Mouse (Mus musculus) left cerebral cortex, postnatal 25 days (tissue): ENCODE results near the gene Gas2l1. TPM values are rescaled to one million over a fixed set of nuclear protein-coding genes. Genes with fewer than 3 reads are reported as not detected.
A peak's percentile ranks its signal among the peaks of the same experiment; 100 is the strongest.

Experiments
- DNase-seq, 2 experiments: peaks; one replicate each; pipeline ENCODE4 v3.0.0; 2022; ENCODE audit warnings: low spot score in 2 of 2, mixed read lengths in 1 of 2
- intact Hi-C: fragments of 180-260 bp; cut with DNase I; formaldehyde crosslinking; loops from one replicate; pipeline ENCODE4 v1.15.1; 2025
- total RNA-seq, 2 experiments: library from RNA; stranded (reverse); gene quantifications; 2 replicates each; pipeline ENCODE4 v1.2.3; 2021

The Gas2l1 gene
- total RNA-seq, 2 experiments from 2014 or later = 82.5 to 95.0 TPM

DNA sequence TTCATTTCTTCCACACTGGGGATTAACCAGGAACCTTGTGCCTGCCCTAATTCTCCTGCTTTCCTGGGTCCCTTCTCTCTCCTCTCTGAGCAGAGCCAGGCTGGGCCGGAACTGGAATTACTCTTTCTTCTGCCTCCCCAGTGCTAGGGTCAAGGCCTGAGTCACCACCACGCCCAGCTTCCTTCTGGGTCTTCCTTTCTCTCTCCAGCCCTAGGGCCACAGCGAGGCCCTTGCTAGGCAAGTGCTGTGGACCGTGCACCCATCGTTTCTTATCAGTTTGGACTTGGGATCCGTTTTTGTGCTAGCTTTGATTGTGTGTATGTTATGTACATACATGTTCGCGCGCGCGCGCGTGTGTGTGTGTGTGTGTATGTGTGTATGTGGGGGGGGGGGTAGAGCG lies 11.0 kb downstream of the Gas2l1 start:
- DNase-seq = no peak
- intact Hi-C loops = no loop called here

GRCm38 (mm10) chr11:5052200-5052854 lies 12.8 kb downstream of the Gas2l1 start:
- DNase-seq = peak; percentile 65 to 96
- intact Hi-C loops = loop anchor here (1.0 kb wide), 1 partner anchor 24 kb away; no protein-coding TSS in a partner anchor

GRCm38 (mm10) chr11:5051629-5052028 lies 13.5 kb downstream of the Gas2l1 start:
- DNase-seq = peak in 1 of 2 experiments; percentile 53
- intact Hi-C loops = loop anchor here (1.0 kb wide), 1 partner anchor 23 kb away; no protein-coding TSS in a partner anchor

DNA sequence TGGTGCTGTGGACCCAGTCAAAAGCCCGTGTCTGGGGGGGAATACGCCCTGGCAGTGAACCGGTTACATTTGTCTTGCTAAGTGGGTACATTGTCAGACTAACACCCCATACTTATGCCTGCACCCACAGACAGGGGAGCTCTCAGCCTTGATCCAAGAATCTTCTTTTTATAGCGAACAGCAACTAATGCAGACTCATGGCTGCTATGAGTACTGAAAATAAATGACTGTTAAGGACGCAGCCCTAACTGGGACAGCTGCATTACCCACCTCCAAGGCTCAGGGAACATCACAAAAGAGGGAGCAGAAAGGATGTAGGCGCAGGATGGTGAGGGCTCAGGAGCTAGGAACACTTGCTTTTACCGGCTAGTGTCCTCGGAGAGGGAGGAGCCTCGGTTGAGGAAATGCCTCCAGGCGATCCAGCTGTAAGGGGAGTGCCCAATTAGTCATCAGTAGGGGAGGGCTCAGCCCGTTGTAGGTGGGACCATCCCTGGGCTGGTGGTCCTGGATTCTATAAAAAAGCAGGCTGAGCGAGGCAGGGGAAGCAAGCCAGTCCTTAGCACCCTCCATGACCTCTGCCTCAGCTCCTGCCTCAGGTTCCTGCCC lies 18.7 kb downstream of the Gas2l1 start:
- DNase-seq = peak; percentile 49 to 88
- intact Hi-C loops = no loop called here

- intact Hi-C loops = loop anchor here (2.0 kb wide), 1 partner anchor 16 kb away; the partner anchor contains the start of gene Rasl10a
- no peak for DNase-seq
Observed at GRCm38 (mm10) chr11:5042645-5043381, 22.3 kb downstream of the Gas2l1 start.

DNA sequence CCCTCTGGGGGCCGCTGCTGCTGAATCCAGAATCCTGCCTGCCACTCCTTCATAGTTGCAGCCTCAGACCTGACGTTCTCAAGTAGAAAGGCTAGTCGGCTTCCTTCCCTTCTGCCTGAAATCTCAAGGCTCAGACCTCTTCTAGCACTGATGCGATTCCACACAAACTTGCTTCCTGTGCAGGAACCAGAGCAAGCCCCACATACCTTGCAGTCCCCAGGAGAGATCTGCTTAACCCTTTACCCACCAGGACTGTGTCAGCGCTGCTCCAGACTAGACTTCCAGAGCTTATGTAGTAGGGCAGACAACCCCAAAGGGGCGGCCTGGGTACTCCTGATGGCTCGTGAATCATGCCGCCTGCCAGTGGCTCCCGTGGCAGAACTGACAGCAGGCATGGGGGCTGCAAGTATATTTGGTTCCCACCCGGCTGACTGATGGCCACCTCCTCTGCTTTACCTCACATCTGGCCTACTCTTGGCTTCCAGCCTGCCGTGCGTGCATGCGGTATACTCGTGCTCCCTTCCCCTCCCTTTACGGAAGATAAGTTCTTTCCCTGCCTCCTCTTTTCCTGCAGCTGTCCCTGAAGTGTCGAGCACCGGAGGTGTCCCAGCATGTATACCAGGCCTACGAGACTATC lies 23.9 kb downstream of the Gas2l1 start:
- intact Hi-C loops = no loop called here
- peak; percentile 62 to 91 for DNase-seq

DNA sequence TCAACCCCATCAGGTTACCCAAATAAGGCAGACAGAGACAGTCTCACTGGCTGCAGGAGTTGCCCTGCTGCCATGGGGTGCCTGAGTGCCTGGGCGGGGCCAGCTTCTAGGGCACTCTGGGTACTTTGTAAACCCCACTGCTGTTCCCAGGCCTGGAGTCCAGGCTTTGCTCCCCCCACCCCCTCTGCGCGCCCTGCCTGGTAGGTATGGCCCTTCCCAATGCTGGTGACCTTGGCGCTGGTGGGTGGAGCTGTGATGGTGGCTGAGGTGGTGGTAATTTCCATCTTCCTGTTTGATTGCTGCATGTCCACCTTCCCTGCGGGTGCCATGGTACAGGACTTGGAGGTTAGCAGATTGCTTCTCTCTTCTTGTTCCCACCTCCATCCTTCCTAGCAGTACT lies 24.5 kb downstream of the Gas2l1 start:
- no peak for DNase-seq
- intact Hi-C loops = no loop called here

DNA sequence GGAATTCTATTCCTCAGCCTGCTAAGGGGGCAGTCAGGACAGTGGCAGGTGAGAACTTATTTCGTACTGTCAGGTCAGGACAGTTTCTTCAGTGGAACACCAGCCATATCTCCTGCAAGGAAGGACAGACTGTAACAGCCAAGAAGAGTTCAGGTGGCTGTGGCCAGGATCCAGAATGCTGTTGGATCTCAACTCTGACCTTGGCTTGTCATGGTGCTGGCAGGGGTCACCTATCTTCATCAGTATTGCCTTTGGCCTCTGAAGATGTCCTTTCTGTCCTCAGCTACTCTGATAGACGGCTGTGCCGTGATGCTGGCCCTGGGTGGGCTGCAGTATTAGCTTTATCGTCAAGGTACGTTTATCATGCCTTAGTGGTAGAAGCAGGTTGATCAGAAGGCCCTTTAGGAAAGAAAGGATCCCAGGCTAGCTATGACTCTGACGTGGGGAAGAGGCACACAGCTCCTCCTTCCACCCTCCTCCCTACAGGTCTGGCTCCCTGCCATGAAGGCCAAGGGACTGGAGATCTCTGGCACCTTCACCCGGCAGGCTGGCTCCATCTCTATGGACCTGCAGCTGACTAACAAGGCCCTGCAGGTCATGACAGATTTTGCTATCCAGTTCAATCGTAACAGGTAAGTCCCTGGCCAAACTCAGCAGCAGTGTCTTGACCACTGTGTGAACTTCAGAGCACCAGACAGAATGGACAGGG lies 27.8 kb downstream of the Gas2l1 start:
- intact Hi-C loops = loop anchor here (1.0 kb wide), 1 partner anchor 9 kb away; no protein-coding TSS in a partner anchor
- DNase-seq = no peak

DNA sequence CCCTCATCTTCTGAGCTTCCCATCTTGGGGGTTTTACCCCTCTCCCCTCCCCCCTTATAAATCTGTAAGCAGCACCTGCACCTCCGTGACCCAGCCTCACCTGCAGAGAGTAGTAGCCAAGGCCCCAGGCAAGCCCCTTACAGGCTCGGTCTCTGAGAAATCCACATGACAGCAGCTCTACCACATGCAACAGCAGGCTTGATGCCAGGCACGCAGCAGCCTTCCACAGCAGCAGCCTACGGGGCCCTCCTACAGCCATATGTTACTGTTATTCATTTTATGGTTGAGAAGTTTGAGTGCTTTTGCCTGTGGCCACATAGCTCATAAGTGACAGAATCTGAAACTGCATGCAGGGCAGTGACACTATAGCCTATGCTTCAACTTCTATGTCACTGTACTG lies 29.7 kb downstream of the Gas2l1 start:
- DNase-seq = peak; percentile 74 to 96
- intact Hi-C loops = no loop called here

GRCm38 (mm10) chr11:5033136-5033535 lies 32.0 kb downstream of the Gas2l1 start:
- intact Hi-C loops = no loop called here
- no peak for DNase-seq

DNA sequence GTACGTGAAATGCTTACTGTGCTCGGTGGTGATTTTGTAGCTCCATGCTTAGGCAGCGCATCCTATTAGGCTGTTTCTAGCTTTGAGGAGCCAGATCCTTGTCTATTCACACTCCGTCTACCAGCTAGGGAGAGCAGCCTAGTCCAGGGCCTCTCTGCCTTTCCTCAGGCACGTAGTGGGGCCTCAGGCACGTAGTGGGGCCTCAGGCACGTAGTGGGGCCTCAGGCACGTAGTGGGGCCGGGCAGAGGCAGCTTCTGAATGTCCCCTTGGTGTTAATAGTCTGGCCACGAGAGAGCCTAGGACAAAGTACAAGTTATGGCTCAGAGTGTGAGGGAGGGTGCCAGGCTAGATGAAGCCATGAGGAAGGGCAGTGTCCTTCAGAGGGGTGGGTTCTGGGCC lies 32.4 kb downstream of the Gas2l1 start:
- DNase-seq = no peak
- intact Hi-C loops = no loop called here

GRCm38 (mm10) chr11:5028228-5028627 lies 36.9 kb downstream of the Gas2l1 start:
- peak; percentile 52 to 93 for DNase-seq
- intact Hi-C loops = loop anchor here (1.0 kb wide), 2 partner anchors 9 to 24 kb away; no protein-coding TSS in a partner anchor

DNA sequence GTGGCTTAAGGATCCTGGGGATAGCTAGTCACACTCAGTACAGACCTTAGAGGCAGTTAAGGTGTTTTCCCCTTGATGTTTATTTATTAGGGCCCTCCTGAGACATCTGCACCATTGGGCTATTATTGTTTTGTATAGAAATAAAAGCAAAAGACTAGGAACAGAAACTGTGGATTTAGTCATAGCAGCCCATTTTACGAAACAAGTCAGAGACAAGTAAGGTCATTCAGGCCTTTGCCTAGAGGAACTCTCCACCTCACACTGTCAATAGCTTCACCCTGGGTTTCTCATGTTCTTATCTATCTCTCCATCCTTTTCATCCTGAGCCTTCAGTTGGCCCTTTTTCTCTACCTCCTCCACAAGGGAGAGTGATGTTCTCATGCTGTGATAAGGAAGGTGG lies 40.0 kb downstream of the Gas2l1 start:
- intact Hi-C loops = no loop called here
- DNase-seq = no peak

GRCm38 (mm10) chr11:5017506-5017905 lies 47.6 kb downstream of the Gas2l1 start:
- DNase-seq = peak in 1 of 2 experiments; percentile 55
- intact Hi-C loops = no loop called here

GRCm38 (mm10) chr11:5016286-5016685 lies 48.8 kb downstream of the Gas2l1 start:
- DNase-seq = no peak
- intact Hi-C loops = no loop called here

DNA sequence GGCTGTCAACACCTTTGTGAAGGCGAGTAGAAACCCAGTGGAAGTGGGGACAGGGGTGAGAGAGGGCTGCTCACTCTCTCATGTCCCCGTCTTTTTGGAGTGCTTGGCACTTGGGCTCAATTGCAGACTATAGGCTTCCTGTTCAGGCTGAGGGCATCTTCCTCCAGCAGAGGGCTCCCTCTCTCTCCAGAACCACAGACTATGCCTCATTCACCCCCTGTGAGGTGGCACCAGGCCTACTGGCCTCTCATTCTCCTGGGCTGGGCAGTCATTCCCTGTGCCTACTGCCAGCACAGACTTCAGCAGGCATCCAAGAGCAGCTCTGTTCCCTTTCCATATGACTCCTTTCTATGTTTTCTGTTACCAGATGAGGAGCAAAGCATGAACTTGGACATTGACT lies 49.4 kb downstream of the Gas2l1 start:
- peak; percentile 72 to 81 for DNase-seq
- intact Hi-C loops = loop anchor here (1.0 kb wide), 1 partner anchor 50 kb away; the partner anchor contains the start of gene Gas2l1

GRCm38 (mm10) chr11:5012213-5012715 lies 52.9 kb downstream of the Gas2l1 start:
- DNase-seq = no peak
- intact Hi-C loops = no loop called here

GRCm38 (mm10) chr11:5011480-5011879 lies 53.6 kb downstream of the Gas2l1 start:
- DNase-seq = no peak
- intact Hi-C loops = no loop called here

GRCm38 (mm10) chr11:5010205-5010604 lies 54.9 kb downstream of the Gas2l1 start:
- intact Hi-C loops = no loop called here
- DNase-seq = no peak
